Mouse (Mus musculus) limb, embryonic 10.5 days (tissue): Measurements from ENCODE around the gene Slc5a8. TPM values are rescaled to one million over a fixed set of nuclear protein-coding genes. Genes with fewer than 3 reads are reported as not detected.
A peak's percentile ranks its signal among the peaks of the same experiment; 100 is the strongest.

Source experiments
- DNase-seq: peaks from one replicate; pipeline ENCODE4 v3.0.0-alpha.2; 2017; ENCODE audit warnings: low spot score
- H3K27ac ChIP-seq: fragments of 300-500 bp; sonication (generic); 2 replicates; pipeline ENCODE4 v1.5.1; 2016; ENCODE audit warnings: mild to moderate bottlenecking
- H3K27me3 ChIP-seq: fragments of 300-500 bp; sonication (generic); 2 replicates; pipeline ENCODE4 v1.6.1; 2016; ENCODE audit warnings: low read depth, mild to moderate bottlenecking; ENCODE audit not compliant: poor library complexity, severe bottlenecking
- H3K36me3 ChIP-seq: fragments of 300-500 bp; sonication (generic); 2 replicates; pipeline ENCODE4 v1.6.1; 2016; ENCODE audit warnings: mild to moderate bottlenecking, moderate library complexity
- H3K4me1 ChIP-seq: fragments of 300-500 bp; sonication (generic); 2 replicates; pipeline ENCODE4 v1.6.1; 2016
- H3K4me3 ChIP-seq: fragments of 300-500 bp; sonication (generic); 2 replicates; pipeline ENCODE4 v1.5.1; 2016; ENCODE audit warnings: mild to moderate bottlenecking, moderate library complexity
- H3K9me3 ChIP-seq: fragments of 300-500 bp; sonication (generic); replicated peaks from 2 replicates; pipeline ENCODE4 v1.6.1; 2016; ENCODE audit warnings: mild to moderate bottlenecking
- WGBS: fragments of 180-500 bp; shearing (Covaris S2); methylation state at CpG from one replicate; pipeline ENCODE4 v1.1.7; 2016; 5-methylcytosine and 5-hydroxymethylcytosine counted together
- polyA plus RNA-seq: library from polyadenylated mRNA; unstranded; fragments of >200 nt; fragmentation: Nextera tagmentation; extraction: Ambion mirVana; gene quantifications from 2 replicates; pipeline ENCODE4 v1.2.1, GENCODE M21; 2016

Gene Slc5a8
- 0.08 and 0.14 TPM in 2 replicates for polyA plus RNA-seq

GRCm38 (mm10) chr10:88885632-88886090 is at the start of gene Slc5a8:
Gene Slc5a8 (plus strand): TSS chr10:88885992.
- peak; percentile 33 for DNase-seq
- Histone ChIP-seq H3K36me3 (no peaks in the 10 kb centered on the region), H3K27me3 (peaks cover 37% of the 10 kb centered on the region), H3K4me3 (peak within 1 kb of the TSS; percentile 40), H3K27ac (no peak within 1 kb of the TSS), H3K9me3 (no peaks in the 10 kb centered on the region), H3K4me1 (peaks cover 10% of the 10 kb centered on the region)
- 5% methylated on average over 31 of the region's 31 CpGs for WGBS

DNA sequence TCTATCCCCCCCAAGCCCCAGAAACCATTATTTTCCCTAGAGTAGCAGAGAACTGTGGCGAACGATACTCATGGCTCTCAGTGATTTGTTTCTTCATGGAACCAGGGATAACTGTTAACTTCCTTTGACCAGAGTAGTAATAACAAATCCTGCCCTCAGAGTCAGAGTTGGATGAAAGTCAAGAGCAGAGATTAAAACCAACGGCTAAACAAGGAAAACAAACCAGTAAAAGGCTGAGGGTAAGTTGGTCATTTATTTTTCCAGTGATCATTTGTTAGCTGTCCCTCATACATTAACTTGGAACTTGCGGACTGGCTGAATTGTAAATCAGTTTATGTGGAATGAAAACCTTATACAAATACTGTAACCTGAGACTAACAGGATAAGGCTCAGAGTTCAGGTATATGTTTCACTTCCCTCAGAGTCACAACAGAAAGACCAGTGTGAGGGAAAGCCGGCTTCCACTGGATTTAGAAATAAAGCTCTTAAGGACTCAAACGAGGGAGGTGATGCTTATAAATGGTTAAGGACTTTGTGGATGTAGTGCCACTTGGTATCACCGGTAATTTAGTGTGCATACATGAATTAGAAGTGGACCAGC is 36.8 kb upstream of the Slc5a8 start:
- Histone ChIP-seq H3K27ac (no peak overlapping the region), H3K4me3 (no peak overlapping the region), H3K9me3 (no peaks in the 10 kb centered on the region), H3K27me3 (no peaks in the 10 kb centered on the region), H3K36me3 (no peaks in the 10 kb centered on the region), H3K4me1 (no peaks in the 10 kb centered on the region)
- WGBS = 87% methylated on average over 7 of the region's 7 CpGs
- DNase-seq = no peak

DNA sequence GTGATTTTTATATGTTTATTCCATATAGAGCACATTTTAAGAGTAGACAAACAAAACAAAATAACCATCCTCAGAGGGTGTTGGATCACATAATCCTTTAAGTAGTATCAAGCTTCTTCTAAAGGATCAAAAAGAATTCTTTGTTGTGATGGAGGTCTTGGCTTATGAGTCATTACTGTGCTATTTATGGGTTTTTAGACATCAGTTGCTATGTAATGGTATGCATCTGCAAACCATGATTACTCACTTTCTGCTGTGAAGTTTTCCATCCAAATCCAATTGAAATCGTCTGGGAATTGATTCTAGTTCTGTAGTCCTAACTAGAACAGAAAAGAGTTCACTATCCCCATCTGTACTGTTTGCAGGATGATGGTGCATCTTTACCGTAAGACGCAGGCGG is 35.8 kb upstream of the Slc5a8 start:
- no peak for DNase-seq
- H3K36me3 ChIP-seq = no peaks in the 10 kb centered on the region
- no peaks in the 10 kb centered on the region for H3K4me1 ChIP-seq
- no peaks in the 10 kb centered on the region for H3K9me3 ChIP-seq
- H3K27ac ChIP-seq = no peak overlapping the region
- 91% methylated on average over 4 of the region's 4 CpGs for WGBS
- no peaks in the 10 kb centered on the region for H3K27me3 ChIP-seq
- no peak overlapping the region for H3K4me3 ChIP-seq

- Histone ChIP-seq H3K27ac (no peak overlapping the region), H3K27me3 (no peaks in the 10 kb centered on the region), H3K4me3 (no peak overlapping the region), H3K36me3 (no peaks in the 10 kb centered on the region), H3K9me3 (no peaks in the 10 kb centered on the region), H3K4me1 (no peaks in the 10 kb centered on the region)
- no peak for DNase-seq
- 89% methylated on average over 7 of the region's 7 CpGs for WGBS
These were observed 32.5 kb upstream of the Slc5a8 start for GRCm38 (mm10) chr10:88853326-88853725.

- H3K4me3 ChIP-seq = no peak overlapping the region
- no peaks in the 10 kb centered on the region for H3K27me3 ChIP-seq
- H3K9me3 ChIP-seq = no peaks in the 10 kb centered on the region
- whole genome bisulfite sequencing = 91% methylated on average over 3 of the region's 3 CpGs
- H3K4me1 ChIP-seq = no peaks in the 10 kb centered on the region
- no peak overlapping the region for H3K27ac ChIP-seq
- H3K36me3 ChIP-seq = no peaks in the 10 kb centered on the region
- no peak for DNase-seq
These were observed 24.9 kb upstream of the Slc5a8 start for GRCm38 (mm10) chr10:88860911-88861310.

GRCm38 (mm10) chr10:88861416-88861815 is 24.4 kb upstream of the Slc5a8 start:
- Histone ChIP-seq H3K4me3 (no peak overlapping the region), H3K36me3 (no peaks in the 10 kb centered on the region), H3K9me3 (no peaks in the 10 kb centered on the region), H3K27ac (no peak overlapping the region), H3K27me3 (no peaks in the 10 kb centered on the region), H3K4me1 (no peaks in the 10 kb centered on the region)
- no peak for DNase-seq

DNA sequence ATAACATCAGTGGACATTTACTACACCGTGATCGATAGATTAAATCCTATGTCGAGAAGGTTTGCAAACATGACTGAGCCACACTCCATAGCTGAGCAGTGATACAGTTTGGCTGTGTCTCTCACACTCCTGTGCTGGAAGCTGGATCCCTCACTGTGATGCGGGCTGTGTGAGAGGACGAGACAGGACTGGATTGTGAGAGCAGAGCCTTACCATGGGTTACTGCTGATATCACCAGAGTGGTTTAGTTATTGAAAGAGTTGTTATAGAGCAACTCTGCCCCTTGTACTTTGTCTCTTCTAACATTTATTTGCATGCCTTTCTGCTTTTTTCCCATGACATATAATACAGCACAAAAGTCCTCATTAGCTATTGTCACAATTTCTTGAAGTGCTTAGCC is 23.5 kb upstream of the Slc5a8 start:
- Histone ChIP-seq H3K9me3 (no peaks in the 10 kb centered on the region), H3K4me1 (no peaks in the 10 kb centered on the region), H3K27ac (no peak overlapping the region), H3K27me3 (no peaks in the 10 kb centered on the region), H3K36me3 (no peaks in the 10 kb centered on the region), H3K4me3 (no peak overlapping the region)
- 92% methylated on average over 5 of the region's 5 CpGs for WGBS
- no peak for DNase-seq

- H3K4me3 ChIP-seq = no peak overlapping the region
- H3K36me3 ChIP-seq = no peaks in the 10 kb centered on the region
These were observed 19.8 kb upstream of the Slc5a8 start for GRCm38 (mm10) chr10:88866017-88866416.

DNA sequence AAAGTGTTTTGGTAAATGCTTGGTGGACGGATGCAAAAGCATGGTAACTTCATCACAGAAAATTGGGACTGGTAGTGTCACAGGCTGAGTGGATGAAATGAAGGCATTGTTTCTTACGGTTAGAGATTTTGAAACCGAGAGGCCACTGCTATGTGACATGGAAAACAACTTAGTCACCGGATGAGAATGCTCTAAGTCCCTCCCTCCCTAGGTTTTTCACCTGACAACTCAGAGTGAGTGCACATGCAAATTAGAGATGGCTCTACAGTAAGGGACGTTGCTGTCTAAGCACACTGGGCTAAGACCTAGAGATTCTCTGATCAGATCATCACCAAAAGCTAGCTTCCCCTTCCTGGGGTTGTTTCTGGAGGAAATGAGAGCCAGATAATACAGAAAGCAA is 10.9 kb upstream of the Slc5a8 start:
- WGBS = 69% methylated on average over 5 of the region's 5 CpGs
- no peaks in the 10 kb centered on the region for H3K27me3 ChIP-seq
- no peaks in the 10 kb centered on the region for H3K9me3 ChIP-seq
- no peaks in the 10 kb centered on the region for H3K4me1 ChIP-seq
- H3K36me3 ChIP-seq = no peaks in the 10 kb centered on the region
- no peak overlapping the region for H3K4me3 ChIP-seq
- DNase-seq = no peak
- H3K27ac ChIP-seq = no peak overlapping the region

More at GRCm38 (mm10) chr10:88866017-88866416, 19.8 kb upstream of the Slc5a8 start:
- Histone ChIP-seq H3K9me3 (no peaks in the 10 kb centered on the region), H3K27me3 (no peaks in the 10 kb centered on the region), H3K27ac (no peak overlapping the region), H3K4me1 (no peaks in the 10 kb centered on the region)
- WGBS = 76% methylated on average over 2 of the region's 2 CpGs
- no peak for DNase-seq

DNA sequence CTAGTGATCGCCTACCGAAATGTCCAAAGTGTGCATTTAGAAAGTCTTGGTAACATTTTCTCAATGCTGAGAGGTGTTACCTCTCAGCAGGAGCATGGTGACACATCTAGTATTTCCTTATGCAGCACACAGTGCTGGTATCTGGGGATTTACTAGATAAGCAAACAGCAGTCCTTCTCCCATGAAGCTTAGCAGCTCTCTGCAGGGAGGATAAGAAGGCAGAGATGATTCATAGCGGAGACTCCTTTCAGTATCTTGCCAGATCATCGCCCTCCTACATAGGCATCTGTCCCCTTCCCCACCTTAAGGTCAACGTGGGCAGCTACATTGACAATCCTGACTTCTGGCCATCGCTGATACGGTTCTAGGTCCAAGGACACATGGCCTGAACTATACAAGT is 8.4 kb upstream of the Slc5a8 start:
- no peaks in the 10 kb centered on the region for H3K4me1 ChIP-seq
- 90% methylated on average over 7 of the region's 7 CpGs for WGBS
- no peak overlapping the region for H3K27ac ChIP-seq
- DNase-seq = no peak
- H3K36me3 ChIP-seq = no peaks in the 10 kb centered on the region
- H3K4me3 ChIP-seq = no peak overlapping the region
- H3K27me3 ChIP-seq = no peaks in the 10 kb centered on the region
- no peaks in the 10 kb centered on the region for H3K9me3 ChIP-seq

- no peak overlapping the region for H3K27ac ChIP-seq
- H3K4me1 ChIP-seq = peaks cover 10% of the 10 kb centered on the region
- no peaks in the 10 kb centered on the region for H3K9me3 ChIP-seq
- DNase-seq = no peak
- no peaks in the 10 kb centered on the region for H3K36me3 ChIP-seq
- WGBS = 93% methylated on average over 2 of the region's 2 CpGs
- H3K27me3 ChIP-seq = peaks cover 37% of the 10 kb centered on the region
- no peak overlapping the region for H3K4me3 ChIP-seq
These were observed 2.1 kb upstream of the Slc5a8 start for GRCm38 (mm10) chr10:88883721-88884120.

GRCm38 (mm10) chr10:88884836-88885235 is 956 bp upstream of the Slc5a8 start:
- Histone ChIP-seq H3K9me3 (no peaks in the 10 kb centered on the region), H3K36me3 (no peaks in the 10 kb centered on the region), H3K4me3 (no peak overlapping the region), H3K4me1 (peaks cover 10% of the 10 kb centered on the region), H3K27me3 (peaks cover 37% of the 10 kb centered on the region), H3K27ac (no peak overlapping the region)
- WGBS = 82% methylated on average over 6 of the region's 6 CpGs
- no peak for DNase-seq

DNA sequence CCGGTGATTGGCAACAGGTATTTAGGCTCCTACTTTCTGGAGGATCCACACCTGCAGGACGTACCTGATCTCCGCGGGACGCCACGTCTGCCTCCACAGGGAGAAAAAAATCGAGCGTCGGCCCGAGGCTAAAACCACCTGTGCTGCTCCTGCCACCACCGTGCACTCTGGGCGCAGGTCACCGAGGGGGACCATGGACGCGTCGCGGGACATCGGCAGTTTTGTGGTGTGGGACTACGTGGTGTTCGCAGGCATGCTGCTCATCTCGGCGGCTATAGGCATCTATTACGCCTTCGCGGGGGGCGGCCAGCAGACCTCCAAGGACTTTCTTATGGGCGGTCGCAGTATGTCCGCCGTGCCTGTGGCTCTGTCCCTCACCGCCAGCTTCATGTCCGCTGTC is 322 bp downstream of the Slc5a8 start:
- Histone ChIP-seq H3K9me3 (no peaks in the 10 kb centered on the region), H3K36me3 (no peaks in the 10 kb centered on the region), H3K4me1 (peaks cover 10% of the 10 kb centered on the region), H3K4me3 (peak overlapping the region; percentile 40), H3K27me3 (peaks cover 37% of the 10 kb centered on the region), H3K27ac (no peak overlapping the region)
- 2% methylated on average over 32 of the region's 32 CpGs for WGBS
- peak; percentile 36 for DNase-seq

GRCm38 (mm10) chr10:88888376-88888775 is 2.6 kb downstream of the Slc5a8 start:
- Histone ChIP-seq H3K4me1 (peaks cover 10% of the 10 kb centered on the region), H3K9me3 (no peaks in the 10 kb centered on the region), H3K27ac (no peak overlapping the region), H3K4me3 (no peak overlapping the region), H3K36me3 (no peaks in the 10 kb centered on the region), H3K27me3 (peaks cover 37% of the 10 kb centered on the region)
- WGBS = 76% methylated on average over 2 of the region's 2 CpGs
- no peak for DNase-seq
